Mouse (Mus musculus) lung, adult 10 weeks (tissue): ENCODE measurements around the gene Col8a2. TPM values are rescaled to one million over a fixed set of nuclear protein-coding genes. Genes with fewer than 3 reads are reported as not detected.

ENCODE experiments used
- polyA plus RNA-seq: library from polyadenylated mRNA; stranded (reverse); fragments of 350-450 nt; fragmentation: Illumina TruSeq; extraction: RNeasy Lipid Tissue Mini Kit (QIAGEN cat#74804); gene quantifications from one replicate; pipeline ENCODE4 v1.2.3, GENCODE M21; 2014; ENCODE audit warnings: low read depth, low replicate concordance; ENCODE audit not compliant: insufficient read depth

Gene Col8a2
- 3.6 TPM for polyA plus RNA-seq

DNA sequence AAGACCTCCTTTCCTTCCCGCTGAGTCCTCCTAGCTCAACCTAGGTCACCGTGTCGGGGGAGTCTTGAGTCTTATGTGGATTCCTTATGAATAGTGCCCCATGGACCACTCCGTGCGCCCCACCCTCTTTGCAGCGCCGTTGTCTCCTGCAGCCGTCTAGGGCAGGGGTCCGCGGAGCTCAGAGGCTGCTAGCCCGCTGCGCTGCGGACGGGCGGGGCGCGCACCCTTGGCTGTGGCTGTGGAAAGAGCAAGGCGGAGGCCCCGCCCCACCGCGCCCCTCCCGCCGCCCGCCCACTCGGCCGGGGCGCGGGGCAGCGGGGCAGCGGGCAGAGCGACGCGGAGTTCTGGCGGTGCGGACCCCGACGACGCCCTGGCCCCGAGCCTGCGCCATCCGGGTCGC lies at the start of gene Col8a2:
Gene Col8a2 (plus strand): TSS at position 302 of the 400 bp plus-strand sequence.

GRCm38 (mm10) chr4:126256131-126256791 lies 30.3 kb upstream of the Col8a2 start, which contains the start of gene Map7d1:
Gene Map7d1, minus strand, starts transcription at chr4:126256343.

DNA sequence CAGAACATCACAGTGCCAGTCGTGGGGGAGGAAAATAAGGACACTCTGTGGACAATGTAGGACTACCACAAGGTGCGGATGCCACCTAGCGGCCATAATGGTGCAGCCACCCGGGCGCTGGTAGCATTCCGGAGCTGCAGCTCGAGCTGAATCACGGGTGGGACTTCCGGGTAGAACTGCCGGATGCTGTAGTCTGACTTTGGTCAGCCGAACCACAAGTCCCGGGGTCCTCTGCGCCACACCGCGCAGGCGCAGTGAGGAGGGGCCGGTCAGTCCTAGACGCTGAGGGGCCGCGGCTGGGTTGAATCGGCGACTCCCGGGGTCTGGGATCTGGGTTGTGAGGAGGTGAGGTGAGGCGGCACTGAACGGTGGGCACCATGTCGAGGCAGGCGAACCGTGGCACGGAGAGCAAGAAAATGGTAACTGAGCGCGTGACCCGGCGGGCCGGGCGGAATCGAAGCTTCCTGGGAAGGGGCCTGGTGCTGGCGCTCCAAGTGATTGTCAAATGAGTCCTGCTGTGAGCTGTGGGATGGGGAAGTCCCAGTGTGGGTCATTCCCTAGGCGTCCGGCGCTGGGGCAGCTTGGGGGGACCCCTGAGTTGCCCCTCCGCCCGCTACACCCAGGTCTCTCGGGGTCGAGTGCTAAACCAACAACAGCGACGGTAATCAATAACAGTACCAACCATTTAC lies 24.3 kb upstream of the Col8a2 start, which contains the start of gene Trappc3:
Gene Trappc3 (plus strand): TSS at position 207 of the 689 bp plus-strand sequence.

DNA sequence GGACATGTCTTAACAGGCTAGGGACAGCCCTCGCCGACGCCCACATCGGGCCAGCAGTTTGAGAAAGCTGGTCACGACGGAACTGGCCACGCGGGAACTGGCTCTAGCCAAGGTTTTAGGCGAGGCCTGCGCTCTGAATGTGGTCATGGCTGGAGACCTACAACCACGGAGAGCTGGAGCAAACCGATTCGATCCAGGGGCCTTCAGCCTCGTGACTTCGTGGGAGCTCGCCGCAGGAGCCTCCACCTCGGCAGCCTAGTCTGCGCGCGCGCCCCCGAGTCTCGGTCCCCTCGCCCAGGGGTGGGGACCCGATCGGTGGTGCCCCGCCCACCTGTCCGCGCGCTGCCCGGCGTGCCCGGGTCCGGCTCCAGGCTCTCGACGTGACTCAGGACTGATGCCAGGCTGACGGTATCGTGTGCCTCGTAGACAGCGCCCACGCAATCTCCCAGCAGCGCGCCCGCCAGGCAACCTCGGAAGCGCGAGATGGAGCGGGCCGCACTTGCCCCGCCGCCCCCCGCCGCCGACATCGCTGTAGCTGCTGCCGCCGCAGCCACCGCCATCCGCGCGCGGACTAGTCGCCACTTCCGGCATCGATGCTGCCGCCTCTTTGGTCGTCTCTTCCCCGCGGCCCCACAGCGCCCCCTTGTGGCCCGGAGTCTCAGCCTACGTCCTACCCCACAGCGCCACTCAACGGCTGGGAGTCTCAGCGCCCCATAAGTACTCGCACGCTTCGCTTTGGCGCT lies 34.7 kb downstream of the Col8a2 start, which contains the start of gene Adprhl2:
Gene Adprhl2 (minus strand): TSS at position 593 of the 743 bp plus-strand sequence.

GRCm38 (mm10) chr4:126325281-126325861 lies 38.8 kb downstream of the Col8a2 start, which contains the start of gene Tekt2:
Gene Tekt2, minus strand, starts transcription at chr4:126325688.

Other genes with a start within 250 kb of the Col8a2 start
- gene Mrps15, start 239.9 kb upstream of the Col8a2 start, polyA plus RNA-seq: 47.3 TPM
- gene Oscp1, start 228.2 kb upstream of the Col8a2 start, polyA plus RNA-seq: 10.3 TPM
- 28.6 TPM for gene Lsm10, start 190.2 kb upstream of the Col8a2 start, polyA plus RNA-seq
- gene Stk40, start 182.8 kb upstream of the Col8a2 start, polyA plus RNA-seq: 23.3 TPM
- gene Eva1b, start 139.0 kb upstream of the Col8a2 start, polyA plus RNA-seq: 67.8 TPM
- 9.4 TPM for gene Sh3d21, start 123.3 kb upstream of the Col8a2 start, polyA plus RNA-seq
- gene Thrap3, start 84.0 kb upstream of the Col8a2 start, polyA plus RNA-seq: 40.4 TPM
- 78.5 TPM for gene Map7d1, start 30.4 kb upstream of the Col8a2 start, polyA plus RNA-seq
- 62.7 TPM for gene Trappc3, start 24.5 kb upstream of the Col8a2 start, polyA plus RNA-seq
- 26.1 TPM for gene Adprhl2, start 34.9 kb downstream of the Col8a2 start, polyA plus RNA-seq
- gene Tekt2, start 38.9 kb downstream of the Col8a2 start, polyA plus RNA-seq: 11.0 TPM
- 1.4 TPM for gene Ago3, start 142.8 kb downstream of the Col8a2 start, polyA plus RNA-seq
- 12.0 TPM for gene Ago1, start 181.8 kb downstream of the Col8a2 start, polyA plus RNA-seq
- gene Ago4, start 246.7 kb downstream of the Col8a2 start, polyA plus RNA-seq: 3.3 TPM